Mouse (Mus musculus): ENCODE measurements around the gene H3f3b.
A peak's percentile ranks its signal among the peaks of the same experiment; 100 is the strongest.
"Not testable (repeated sequence)": the region's sequence is repeated elsewhere in the genome, so short reads cannot be mapped to it uniquely, and the experiment has no call there.

The H3f3b gene

DNA sequence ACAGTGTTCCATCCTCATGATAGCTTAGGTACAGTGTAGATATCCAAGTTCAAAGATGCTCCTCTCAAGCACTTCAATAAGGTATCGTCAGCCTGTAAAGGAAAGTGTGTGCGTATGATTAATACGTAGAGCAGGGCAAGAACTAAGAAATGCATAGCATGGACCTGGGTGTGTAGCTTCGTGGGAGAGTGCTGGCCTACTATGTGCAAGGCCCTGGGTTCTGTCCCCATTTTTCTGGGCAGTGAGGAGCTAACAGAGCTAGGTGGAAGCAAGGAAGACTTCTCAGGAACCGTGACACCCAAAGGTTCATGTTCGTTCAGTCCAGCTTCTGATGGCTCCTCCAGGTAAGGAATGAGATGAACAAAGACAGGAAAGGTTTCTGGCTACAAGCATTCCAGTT, 17.4 kb upstream of the H3f3b start:
- no peak for DNase-seq

DNA sequence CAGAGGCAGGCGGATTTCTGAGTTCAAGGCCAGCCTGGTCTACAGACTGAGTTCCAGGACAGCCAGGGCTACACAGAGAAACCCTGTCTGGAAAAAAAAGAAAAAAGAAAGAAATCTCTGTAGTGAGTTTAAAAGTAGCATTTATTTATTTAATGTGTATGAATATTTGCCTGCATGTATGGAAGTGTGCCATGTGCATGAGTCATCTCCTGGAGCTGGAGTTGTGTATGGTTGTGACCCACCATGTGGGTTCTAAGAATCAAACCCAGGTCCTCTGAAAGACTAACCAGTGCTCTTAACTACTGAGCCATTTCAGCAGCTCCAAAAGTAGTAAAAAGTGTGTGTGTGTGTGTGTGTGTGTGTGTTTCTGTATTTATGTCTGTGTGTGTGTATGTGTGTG, 15.5 kb upstream of the H3f3b start:
- DNase-seq, result no peak

DNA sequence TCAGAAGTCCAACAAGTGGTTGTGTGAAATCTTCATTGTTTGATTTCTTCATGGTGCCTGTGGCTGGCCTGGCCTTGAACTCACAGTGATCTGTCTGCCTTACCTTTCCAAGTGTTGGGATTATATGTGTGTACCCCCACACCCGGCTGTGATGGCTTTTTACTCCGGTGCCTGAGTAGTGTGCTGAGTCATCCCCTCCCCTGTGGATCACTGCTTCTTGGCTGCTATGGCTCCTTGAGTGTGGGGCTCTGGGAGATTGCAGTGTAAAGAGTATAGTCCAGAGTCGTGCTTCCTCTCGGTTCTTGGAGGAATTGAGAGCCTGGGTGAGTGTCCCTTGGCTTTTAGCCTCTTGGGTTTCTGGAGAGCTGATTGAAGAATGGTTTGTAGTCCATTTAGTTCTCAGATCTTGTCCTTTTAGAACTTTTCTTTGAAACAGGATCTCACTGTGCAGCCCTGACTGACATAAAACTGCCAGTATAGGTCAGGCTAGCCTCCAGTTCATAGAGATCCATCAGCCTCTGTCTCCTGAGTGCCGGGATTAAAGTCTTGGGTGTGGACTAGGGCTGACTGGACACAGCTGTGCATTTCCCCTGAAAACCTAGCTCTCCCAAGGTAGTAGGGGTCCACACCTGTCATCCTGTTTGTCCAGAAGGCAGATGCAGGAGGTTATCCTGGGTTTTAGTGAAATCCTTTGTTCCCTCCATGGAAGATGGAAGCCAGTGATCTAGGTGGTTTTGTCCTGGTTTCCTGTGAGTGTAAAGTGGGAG, 14.8 kb upstream of the H3f3b start:
- DNase-seq, result no peak

DNA sequence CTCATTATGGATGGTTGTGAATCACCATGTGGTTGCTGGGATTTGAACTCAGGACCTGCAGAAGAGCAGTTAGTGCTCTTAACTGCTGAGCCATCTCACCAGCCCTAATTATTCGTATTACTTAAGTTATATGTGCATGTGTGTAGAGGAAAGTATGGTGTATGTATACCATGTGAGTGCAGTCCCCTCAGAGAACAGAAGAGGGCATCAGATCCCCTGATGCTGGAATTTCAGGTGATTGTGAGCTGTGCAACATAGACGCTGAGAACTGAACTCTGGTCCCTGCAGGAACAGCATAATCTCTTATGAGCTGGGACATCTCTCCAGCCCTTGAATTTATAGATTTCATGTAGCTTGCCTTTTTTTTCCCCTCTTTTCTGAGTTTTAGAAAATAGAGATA, 14.1 kb upstream of the H3f3b start:
- DNase-seq, result no peak

DNA sequence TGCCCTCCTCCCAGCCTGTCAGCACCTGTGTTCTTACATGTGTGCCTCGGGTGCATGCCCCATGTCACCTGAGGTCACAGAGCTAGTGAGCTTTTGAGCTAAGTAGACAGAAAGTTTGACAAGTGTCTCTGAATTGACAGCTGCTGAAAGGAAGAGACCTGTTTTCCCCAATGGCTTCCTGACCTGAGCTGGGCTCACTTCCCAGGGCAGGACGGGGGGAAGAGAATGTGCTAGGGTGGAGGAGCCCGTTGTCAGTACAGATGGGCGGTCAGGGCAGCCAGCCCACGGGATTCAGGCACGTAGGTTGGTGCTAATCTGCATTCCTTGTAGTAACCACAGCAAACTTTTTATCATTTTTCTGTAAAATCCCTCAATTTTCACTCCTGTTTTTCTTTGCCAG, 12.8 kb upstream of the H3f3b start:
- DNase-seq, result no peak

DNA sequence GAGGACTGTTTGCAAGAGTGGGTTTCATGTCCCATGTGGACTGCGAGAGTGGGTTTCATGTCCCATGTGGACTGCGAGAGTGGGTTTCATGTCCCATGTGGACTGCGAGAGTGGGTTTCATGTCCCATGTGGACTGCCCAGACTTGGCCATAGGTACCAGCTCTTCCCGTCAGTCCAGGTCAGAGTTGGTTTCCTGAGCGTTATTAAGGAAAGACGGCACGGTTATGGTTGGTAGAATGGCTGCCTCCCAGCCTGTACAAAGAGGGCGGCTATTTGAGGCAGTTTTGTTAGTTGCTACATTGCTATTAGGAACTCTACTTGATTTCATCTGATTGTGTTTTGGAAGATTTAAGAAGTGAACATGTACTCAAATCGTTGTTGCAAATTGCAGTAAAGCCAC, 10.1 kb upstream of the H3f3b start:
- DNase-seq, result no peak

DNA sequence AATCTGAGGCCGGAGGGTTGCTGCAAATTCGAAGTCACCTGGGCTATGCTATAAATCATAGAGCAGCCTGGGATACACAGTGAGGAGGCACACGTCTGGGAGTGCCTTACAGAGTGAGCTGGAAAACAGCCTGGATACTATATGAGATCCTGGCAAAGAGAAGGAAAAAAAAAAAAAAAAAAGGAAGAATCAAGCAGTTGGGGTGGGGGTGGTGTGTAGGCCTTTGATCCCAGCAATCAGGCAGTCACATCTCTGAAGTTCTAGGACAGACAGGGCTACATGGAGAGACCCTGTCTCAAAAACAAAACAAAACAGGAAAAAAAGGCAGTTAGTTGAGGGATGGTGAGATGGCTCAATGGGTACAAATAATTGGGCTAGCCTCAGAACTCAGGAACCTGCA, 8.9 kb upstream of the H3f3b start:
- no peak for DNase-seq

DNA sequence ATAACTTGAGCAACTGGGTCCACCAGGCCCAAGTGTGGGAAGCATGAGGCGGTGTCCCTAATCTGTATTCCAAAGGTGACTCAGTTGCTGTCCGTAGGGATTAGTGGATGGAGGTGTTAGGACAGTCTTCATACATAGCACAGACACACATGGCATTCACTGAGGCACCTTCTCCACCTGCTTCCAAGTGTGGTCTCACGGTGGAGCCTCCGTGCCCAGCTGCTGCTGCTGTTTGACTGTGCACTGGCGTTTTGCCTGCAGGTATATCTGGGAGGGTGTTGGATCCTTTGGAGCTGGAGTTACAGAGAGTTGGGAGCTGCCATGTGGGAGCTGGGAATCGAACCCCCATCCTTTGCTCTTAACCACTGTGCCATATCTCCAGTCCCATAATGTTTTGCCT, 6.8 kb upstream of the H3f3b start:
- no peak for DNase-seq

DNA sequence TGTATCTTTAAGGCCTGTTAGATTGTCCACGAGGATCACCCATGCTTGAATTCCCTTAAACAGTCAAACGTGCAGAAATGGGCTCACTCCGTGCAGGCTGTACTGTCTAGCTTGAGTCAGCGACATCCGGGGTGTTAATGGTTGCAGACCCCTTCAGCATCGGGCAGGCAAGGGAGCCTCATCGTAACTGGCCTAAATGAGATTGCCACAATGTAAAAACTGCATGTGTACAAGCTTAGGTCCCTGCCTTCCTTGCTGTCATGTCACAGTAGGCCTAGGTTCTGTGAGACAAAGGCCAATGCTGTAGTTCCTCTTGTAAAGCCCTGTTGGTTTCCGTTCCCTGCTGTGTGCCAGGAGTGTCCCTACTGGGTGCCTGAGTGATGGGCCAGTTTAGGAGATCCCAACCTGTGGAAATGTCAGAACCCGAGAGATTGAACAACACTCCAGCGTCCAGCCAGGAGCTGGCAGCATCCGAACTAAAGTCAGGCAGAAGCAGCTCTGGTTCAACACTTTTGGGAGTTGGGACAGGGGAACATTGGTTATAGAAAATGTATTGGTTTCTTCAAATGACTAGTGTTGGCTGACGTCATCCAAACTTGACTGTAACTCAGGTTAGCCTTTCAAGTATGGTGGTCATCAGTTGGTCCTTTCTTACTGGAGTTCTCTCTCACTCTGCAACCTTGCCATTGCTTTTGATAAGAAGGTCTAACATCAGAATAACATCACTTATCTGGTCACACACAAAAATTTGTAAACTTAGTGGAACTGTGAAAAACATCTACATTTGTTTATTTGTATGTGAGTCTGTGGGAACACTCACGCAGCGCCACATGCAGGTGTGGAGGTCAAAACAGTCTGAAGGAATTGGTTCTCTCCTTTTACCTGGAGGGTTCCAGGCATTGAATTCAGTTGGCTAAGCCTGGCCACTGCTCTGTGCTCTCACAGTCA, 3.4 kb upstream of the H3f3b start:
- DNase-seq, result peak in 1 of 2 experiments; percentile 42

DNA sequence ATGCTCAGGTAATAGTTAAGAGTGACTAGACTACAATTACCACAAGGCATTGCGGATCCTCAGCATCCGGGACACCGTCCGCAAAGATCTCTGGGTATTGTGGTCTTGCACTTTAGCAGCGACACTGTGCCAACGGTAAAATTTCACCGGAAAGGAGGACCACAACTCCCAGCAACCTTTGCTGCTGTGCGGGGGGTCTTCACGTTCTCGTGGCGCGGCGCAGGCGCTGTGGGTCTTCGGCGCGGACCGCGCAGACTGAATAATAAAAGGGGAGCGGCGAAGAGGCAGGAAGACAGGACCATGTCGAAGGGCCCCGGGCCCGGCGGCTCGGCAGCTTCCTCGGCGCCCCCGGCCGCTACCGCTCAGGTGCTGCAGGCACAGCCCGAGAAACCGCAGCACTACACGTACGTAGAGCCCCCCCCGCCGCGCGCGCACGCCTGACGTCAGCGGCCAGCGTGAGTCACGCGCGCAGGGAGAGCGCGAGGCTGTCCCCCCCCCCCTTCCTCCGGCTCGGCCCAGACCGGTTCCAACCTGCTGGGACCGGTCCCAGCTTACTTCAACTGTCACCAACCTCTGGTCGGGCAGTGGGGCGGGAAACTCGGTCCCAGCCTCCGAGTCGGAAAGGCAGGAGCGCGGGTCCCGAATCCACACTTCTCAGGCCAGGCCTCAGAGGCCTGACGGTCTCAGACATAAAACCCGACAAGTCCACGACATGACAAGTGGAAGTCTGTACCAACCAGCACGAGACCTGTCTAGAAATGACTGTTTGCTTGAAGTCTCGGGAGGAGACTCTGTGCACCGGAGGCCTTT, 2.5 kb upstream of the H3f3b start, which contains the start of gene Unk:
TSS of gene Unk (plus strand) at position 235 of the 810 bp plus-strand sequence.
- DNase-seq, result peak; percentile 94 to 97

DNA sequence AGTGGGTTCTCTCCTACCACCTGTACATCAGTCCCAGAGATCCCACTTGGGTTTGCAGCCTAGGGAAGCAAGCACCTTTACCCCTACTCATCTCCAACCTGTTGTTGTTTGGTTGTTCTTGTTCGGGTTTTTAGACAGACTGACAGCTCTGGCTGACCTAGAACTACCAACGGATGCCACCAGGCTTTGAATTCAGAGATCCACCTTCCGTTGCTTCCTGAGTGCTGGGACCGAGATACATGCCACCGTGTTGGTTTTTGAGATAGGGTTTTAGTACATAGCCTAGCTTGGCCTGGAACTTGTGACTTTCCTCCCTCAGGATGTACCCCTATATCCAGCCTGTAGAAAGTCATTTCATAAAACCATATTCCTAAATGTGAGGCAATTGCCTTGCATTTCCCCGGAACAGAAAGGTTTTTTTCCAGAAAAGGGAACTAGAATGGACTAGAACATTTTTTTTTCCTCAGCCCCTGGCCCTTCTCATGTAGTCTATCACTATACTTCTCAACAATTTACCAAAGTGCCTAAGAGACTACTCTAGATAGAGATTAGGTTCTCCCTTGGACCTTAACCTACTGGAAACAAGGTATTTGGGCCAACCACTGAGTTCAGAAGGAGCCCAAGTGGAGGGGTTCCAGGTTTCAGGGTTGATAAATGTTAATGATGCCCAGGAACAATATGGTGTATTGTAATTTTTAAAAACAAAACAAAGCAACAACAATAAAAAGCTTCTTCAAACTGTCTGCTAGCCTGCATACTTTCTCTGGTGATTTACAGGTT, 1.5 kb upstream of the H3f3b start:
- DNase-seq, result no peak

DNA sequence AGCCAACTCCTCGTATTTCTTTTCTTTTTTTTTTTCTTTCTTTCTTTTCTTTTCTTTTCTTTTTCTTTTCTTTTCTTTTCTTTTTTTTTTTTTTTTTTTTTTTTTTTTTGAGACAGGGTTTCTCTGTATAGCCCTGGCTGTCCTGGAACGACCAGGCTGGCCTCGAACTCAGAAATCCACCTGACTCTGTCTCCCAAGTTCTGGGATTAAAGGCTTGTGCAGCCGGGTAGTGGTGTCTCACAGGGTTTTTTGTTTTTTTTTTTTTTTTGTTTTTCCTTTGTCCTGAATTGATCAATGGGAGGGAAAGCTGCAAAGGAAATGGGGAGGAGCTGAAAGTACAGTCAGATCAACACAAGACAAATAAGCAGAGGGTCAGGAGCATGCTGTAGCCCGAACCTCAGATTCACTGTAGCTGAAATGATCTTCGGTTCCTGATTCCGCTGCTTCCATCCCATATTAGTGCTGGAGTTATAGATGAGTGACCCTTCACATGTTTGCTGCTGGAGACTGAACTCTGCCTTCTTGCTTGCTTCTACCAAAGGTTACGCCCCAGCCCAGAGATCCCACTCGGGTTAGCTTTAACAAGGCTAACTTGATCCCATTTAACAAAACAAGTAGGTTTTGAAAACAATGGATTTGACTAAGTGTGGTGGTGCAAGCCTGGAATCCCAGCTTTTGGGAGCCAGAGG, 559 bp upstream of the H3f3b start:
- no peak for DNase-seq

DNA sequence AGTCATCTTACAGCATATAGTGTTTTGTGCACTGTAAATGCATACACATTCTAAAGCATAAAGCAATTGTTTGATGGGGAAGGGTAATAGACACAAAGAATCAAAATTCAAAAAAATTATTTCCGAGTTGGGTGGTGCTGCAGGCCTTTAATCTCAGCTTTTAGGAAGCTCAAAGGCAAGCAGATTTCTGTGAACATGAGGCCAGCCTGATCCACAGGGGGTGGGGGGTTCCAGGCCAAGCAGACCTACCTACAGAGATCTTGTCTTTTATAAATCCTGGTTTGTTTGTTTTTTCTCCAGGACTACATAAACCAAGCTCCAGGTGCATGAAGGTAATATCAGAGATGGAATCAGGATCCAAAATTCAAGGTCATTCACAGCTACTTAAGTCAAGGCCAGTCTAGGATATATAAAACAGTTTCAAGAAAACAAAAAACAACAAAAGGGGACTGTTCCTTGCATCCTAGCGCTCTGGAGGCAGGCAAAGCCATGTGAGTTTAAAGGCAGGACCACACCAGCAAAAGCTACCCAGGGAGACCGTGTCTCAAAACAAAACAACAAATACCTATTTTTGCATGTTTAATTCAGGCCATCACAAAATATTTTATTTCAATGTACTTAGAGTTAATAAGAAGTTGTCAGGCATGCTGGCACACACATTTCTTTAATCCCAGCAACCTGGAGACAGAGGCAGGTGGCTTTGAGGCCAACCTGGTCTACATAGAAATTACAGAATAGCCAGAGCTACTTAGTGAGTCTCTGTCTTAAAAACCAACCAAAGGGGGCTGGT, 2.5 kb downstream of the H3f3b start:
- DNase-seq, result no peak

DNA sequence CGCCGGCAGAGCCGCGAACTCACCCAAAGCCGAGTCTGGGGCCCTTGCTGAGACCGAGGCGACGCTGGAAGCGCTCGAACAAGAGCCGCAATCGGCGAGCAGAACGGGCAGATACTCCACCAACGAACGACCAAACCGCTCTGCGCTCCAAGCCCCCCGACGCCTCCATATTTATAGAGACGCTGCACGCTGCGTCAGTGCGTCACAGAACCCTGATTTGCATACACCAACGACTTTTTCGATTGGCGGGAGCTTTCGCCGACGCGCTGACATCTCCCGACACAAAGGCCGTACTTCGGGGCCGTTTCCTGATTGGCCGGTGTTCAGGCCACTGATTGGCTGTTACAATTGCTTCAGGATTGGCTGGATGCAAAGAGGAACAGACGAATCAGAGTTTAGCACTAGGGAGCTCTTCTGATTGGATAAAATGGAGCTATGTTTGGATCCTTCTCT, 3.4 kb downstream of the H3f3b start:
- peak; percentile 94 to 96 for DNase-seq

DNA sequence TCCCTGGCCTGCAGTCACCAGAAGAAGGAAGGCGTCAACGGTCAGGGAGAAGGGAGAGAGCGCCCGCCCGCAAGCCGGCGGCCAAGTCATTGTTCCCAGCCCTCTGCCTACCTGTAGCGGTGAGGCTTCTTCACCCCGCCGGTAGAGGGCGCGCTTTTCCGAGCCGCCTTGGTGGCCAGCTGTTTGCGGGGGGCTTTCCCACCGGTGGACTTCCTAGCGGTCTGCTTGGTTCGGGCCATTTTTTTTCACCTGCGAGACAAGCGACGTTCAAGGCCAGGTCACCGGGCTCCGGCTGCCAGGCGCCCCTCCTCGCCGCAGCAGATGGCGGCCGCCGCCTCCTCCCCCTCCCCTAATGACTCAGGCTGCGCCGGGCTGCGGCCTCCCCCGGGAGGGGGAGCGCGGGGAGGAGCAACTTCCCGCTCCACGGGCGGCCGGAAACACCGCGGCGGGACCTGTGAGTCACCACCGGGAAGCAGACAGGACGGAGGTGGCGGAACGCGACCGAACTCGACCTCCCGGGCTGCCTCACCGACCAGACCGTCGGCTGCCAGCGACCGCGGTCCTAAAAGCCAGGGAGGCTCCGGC, 3.9 kb downstream of the H3f3b start:
- DNase-seq, result peak; percentile 85 to 90

DNA sequence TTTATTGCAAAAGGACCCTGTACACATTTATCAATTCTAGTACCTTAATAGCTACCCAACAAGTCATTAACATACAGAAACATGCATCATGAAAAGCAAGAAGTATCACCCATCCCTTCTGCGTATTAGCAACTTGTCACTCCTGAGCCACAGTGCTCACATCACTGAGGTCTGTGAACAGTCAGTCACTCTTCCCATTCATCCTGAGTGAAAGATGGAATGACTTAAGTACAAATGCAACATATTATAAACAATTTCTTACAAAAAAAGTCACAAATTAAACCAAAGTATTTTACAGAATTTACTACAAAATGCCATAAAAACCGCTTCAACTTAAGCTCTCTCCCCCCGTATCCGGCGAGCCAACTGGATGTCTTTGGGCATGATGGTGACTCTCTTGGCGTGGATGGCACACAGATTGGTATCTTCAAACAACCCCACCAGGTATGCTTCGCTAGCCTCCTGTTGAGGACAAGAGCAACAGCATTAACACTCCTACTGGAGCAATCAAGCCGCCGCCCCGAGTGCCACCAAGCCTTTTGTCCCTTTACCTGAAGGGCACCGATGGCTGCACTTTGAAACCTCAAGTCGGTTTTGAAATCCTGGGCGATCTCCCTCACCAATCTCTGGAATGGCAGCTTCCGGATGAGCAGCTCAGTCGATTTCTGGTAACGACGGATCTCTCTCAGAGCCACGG, 4.5 kb downstream of the H3f3b start:
- DNase-seq, result not testable (repeated sequence)

DNA sequence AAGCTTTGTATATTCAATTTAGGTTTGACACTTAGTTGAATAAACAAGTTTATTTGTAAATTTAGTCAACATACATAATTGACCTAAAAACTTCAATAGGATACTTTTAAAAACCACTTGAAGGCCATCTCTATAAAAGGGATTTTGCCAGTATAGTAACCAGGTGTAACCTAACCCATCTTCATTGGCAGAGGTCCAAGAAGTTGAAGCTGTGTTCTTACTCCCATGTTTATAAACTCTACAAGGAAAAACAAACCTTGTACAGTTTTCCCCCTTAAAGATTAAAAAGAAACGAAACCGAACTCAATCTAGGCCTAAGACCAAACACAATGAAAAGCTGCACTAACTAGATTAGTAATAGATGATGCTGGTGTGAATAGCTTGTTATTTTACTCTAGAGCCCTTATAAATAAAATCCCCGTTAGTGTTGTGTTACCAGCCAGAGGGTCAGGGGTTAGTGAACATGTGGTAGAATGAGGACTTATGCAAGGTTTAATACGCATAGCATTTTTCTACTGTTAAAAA, 5.4 kb downstream of the H3f3b start:
- DNase-seq, result no peak

DNA sequence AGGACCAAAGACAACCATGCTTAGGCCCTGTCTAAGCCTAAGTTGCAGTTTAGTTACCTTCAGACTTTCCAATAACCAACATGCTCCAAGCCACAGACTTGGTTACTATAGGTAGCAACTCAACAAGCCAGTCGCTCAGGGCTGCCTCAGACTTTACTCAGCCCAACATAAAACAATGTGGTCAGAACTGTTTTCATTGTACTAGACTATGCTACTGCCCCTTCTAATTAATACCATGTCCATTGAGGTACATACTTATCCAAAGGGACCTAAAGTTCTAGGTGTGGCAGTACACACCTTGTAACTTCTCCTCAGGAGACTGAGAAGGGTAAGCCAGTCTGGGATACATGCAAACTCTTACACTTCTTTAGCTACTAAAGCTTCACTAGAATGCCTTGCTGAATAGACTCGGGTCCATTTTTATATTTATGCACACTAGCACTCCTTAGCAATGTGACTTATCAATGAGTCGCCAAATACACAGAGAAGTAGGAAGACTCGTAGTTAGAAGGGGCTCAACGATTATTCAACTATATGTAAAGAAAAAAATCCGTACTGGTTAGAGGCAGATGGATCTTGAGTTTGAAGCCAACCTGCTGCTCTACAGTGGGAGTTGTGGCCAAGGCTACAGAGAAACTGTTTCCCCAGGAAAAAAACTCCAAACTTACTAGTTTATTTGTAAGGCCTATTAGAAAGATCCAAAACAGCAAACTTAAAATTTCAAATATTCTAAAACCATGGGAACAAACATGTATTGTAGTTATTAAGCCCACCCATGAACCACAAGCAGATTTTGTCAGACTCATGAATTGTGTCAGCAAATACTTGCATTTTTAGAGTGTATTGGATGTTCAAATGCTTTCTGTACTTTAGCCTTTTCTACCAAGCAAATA, 6.2 kb downstream of the H3f3b start:
- DNase-seq, result no peak

Data from thymus, postnatal 36 days (tissue).